Mouse (Mus musculus): ENCODE data around the gene Tulp1. TPM values are rescaled to one million over a fixed set of nuclear protein-coding genes. Genes with fewer than 3 reads are reported as not detected.

The Tulp1 gene
- polyA plus RNA-seq, 1 experiment from 2014 or later = 1.2 TPM

GRCm38 (mm10) chr17:28323786-28324185 is 41.2 kb downstream of the Tulp1 start:
- Histone ChIP-seq H3K4me2 (replicated peaks) (no peak overlapping the region), H3K4me3 (no peak overlapping the region), H3K9ac (replicated peaks) (no peak overlapping the region), H3K27ac (replicated peaks) (no peak overlapping the region), H3K9me3 (no peaks in the 10 kb centered on the region), H3K4me1 (peaks cover 7% of the 10 kb centered on the region), H3K36me3 (peaks cover 9% of the 10 kb centered on the region), H3K27me3 (no peaks in the 10 kb centered on the region)
- no peak for ATAC-seq (replicated peaks)
- WGBS = 95% methylated on average over 8 of the region's 8 CpGs

GRCm38 (mm10) chr17:28321700-28322099 is 43.3 kb downstream of the Tulp1 start:
- Histone ChIP-seq H3K4me1 (no peaks in the 10 kb centered on the region), H3K4me3 (no peak overlapping the region), H3K36me3 (peaks cover 16% of the 10 kb centered on the region), H3K4me2 (replicated peaks) (no peak overlapping the region), H3K9ac (replicated peaks) (no peak overlapping the region), H3K27ac (replicated peaks) (no peak overlapping the region), H3K9me3 (no peaks in the 10 kb centered on the region), H3K27me3 (no peaks in the 10 kb centered on the region)
- WGBS = 96% methylated on average over 4 of the region's 4 CpGs
- no peak for ATAC-seq (replicated peaks)

GRCm38 (mm10) chr17:28317725-28318124 is 47.3 kb downstream of the Tulp1 start:
- no peak overlapping the region for H3K4me2 ChIP-seq (replicated peaks)
- peaks cover 13% of the 10 kb centered on the region for H3K36me3 ChIP-seq
- H3K4me1 ChIP-seq = peaks cover 13% of the 10 kb centered on the region
- no peak for ATAC-seq (replicated peaks)
- H3K9ac ChIP-seq (replicated peaks) = no peak overlapping the region
- no peak overlapping the region for H3K27ac ChIP-seq (replicated peaks)
- no peaks in the 10 kb centered on the region for H3K9me3 ChIP-seq
- no peak overlapping the region for H3K4me3 ChIP-seq
- H3K27me3 ChIP-seq = no peaks in the 10 kb centered on the region
- 86% methylated on average over 9 of the region's 9 CpGs for WGBS

GRCm38 (mm10) chr17:28317091-28317490 is 47.9 kb downstream of the Tulp1 start:
- no peak for ATAC-seq (replicated peaks)

GRCm38 (mm10) chr17:28316476-28316875 is 48.5 kb downstream of the Tulp1 start:
- WGBS = 90% methylated on average over 9 of the region's 9 CpGs
- Histone ChIP-seq H3K4me1 (peaks cover 16% of the 10 kb centered on the region), H3K27ac (replicated peaks) (no peak overlapping the region), H3K36me3 (peaks cover 13% of the 10 kb centered on the region), H3K27me3 (no peaks in the 10 kb centered on the region), H3K9me3 (no peaks in the 10 kb centered on the region), H3K4me2 (replicated peaks) (no peak overlapping the region), H3K9ac (replicated peaks) (no peak overlapping the region), H3K4me3 (no peak overlapping the region)
- no peak for ATAC-seq (replicated peaks)

More at GRCm38 (mm10) chr17:28317091-28317490, 47.9 kb downstream of the Tulp1 start:
- H3K4me1 ChIP-seq = peaks cover 16% of the 10 kb centered on the region
- no peaks in the 10 kb centered on the region for H3K27me3 ChIP-seq
- no peaks in the 10 kb centered on the region for H3K9me3 ChIP-seq
- H3K4me2 ChIP-seq (replicated peaks) = no peak overlapping the region
- no peak overlapping the region for H3K4me3 ChIP-seq
- H3K36me3 ChIP-seq = peaks cover 13% of the 10 kb centered on the region
- no peak overlapping the region for H3K9ac ChIP-seq (replicated peaks)
- WGBS = 56% methylated on average over 8 of the region's 8 CpGs
- no peak overlapping the region for H3K27ac ChIP-seq (replicated peaks)

- H3K27me3 ChIP-seq = no peaks in the 10 kb centered on the region
- no peak overlapping the region for H3K9ac ChIP-seq (replicated peaks)
- 84% methylated on average over 20 of the region's 20 CpGs for WGBS
- H3K27ac ChIP-seq (replicated peaks) = no peak overlapping the region
- no peak overlapping the region for H3K4me2 ChIP-seq (replicated peaks)
- ATAC-seq (replicated peaks) = no peak
- no peak overlapping the region for H3K4me3 ChIP-seq
- peaks cover 13% of the 10 kb centered on the region for H3K36me3 ChIP-seq
- no peaks in the 10 kb centered on the region for H3K9me3 ChIP-seq
- peaks cover 16% of the 10 kb centered on the region for H3K4me1 ChIP-seq
These were observed 49.3 kb downstream of the Tulp1 start for GRCm38 (mm10) chr17:28315611-28316160.

- WGBS = 2% methylated on average over 11 of the region's 11 CpGs
- Histone ChIP-seq H3K27me3 (no peaks in the 10 kb centered on the region), H3K9me3 (no peaks in the 10 kb centered on the region), H3K4me2 (replicated peaks) (peak overlapping the region; percentile 80), H3K36me3 (peaks cover 7% of the 10 kb centered on the region), H3K4me1 (peaks cover 16% of the 10 kb centered on the region), H3K27ac (replicated peaks) (peak overlapping the region; percentile 84), H3K4me3 (peak overlapping the region; percentile 63), H3K9ac (replicated peaks) (peak overlapping the region; percentile 67)
- ATAC-seq (replicated peaks) = peak; percentile 39; the same call in 1 of the 2 replicates
These were observed 51.2 kb downstream of the Tulp1 start for GRCm38 (mm10) chr17:28313880-28314225.

- H3K4me2 ChIP-seq (replicated peaks) = peak within 1 kb of the TSS; percentile 80
- no peaks in the 10 kb centered on the region for H3K9me3 ChIP-seq
- peak; percentile 98 for ATAC-seq (replicated peaks)
- no peaks in the 10 kb centered on the region for H3K27me3 ChIP-seq
- peak within 1 kb of the TSS; percentile 84 for H3K27ac ChIP-seq (replicated peaks)
- peak within 1 kb of the TSS; percentile 63 for H3K4me3 ChIP-seq
- WGBS = under 1% methylated on average over 68 of the region's 69 CpGs
- H3K4me1 ChIP-seq = peaks cover 18% of the 10 kb centered on the region
- peaks cover 4% of the 10 kb centered on the region for H3K36me3 ChIP-seq
- peak within 1 kb of the TSS; percentile 67 for H3K9ac ChIP-seq (replicated peaks)
These were observed 51.7 kb downstream of the Tulp1 start, which contains the start of gene Fance for GRCm38 (mm10) chr17:28313212-28313879. TSS of gene Fance (plus strand) at chr17:28313519.

- peak; percentile 33 for ATAC-seq (replicated peaks)
- H3K4me2 ChIP-seq (replicated peaks) = peak overlapping the region; percentile 80
- H3K27me3 ChIP-seq = no peaks in the 10 kb centered on the region
- H3K36me3 ChIP-seq = no peaks in the 10 kb centered on the region; the same call in 1 of the 2 replicates
- H3K4me1 ChIP-seq = peaks cover 18% of the 10 kb centered on the region
- peak overlapping the region; percentile 22; the same call in 1 of the 2 replicates for H3K9ac ChIP-seq (replicated peaks)
- H3K27ac ChIP-seq (replicated peaks) = peak overlapping the region; percentile 84; the same call in 1 of the 2 replicates
- H3K9me3 ChIP-seq = no peaks in the 10 kb centered on the region
- H3K4me3 ChIP-seq = peak overlapping the region; percentile 63
- 27% methylated on average over 17 of the region's 17 CpGs for WGBS
These were observed 52.5 kb downstream of the Tulp1 start for GRCm38 (mm10) chr17:28312232-28313211.

- no peak for ATAC-seq (replicated peaks)
These were observed 53.5 kb downstream of the Tulp1 start for GRCm38 (mm10) chr17:28311366-28312132.

GRCm38 (mm10) chr17:28310831-28311230 is 54.2 kb downstream of the Tulp1 start:
- 85% methylated on average over 3 of the region's 3 CpGs for WGBS
- no peak overlapping the region for H3K9ac ChIP-seq (replicated peaks)
- H3K27ac ChIP-seq (replicated peaks) = no peak overlapping the region
- no peak for ATAC-seq (replicated peaks)
- no peaks in the 10 kb centered on the region for H3K27me3 ChIP-seq
- no peaks in the 10 kb centered on the region for H3K9me3 ChIP-seq
- peaks cover 18% of the 10 kb centered on the region for H3K4me1 ChIP-seq
- H3K4me3 ChIP-seq = no peak overlapping the region
- no peaks in the 10 kb centered on the region; the same call in 1 of the 2 replicates for H3K36me3 ChIP-seq
- H3K4me2 ChIP-seq (replicated peaks) = no peak overlapping the region

More at GRCm38 (mm10) chr17:28311366-28312132, 53.5 kb downstream of the Tulp1 start:
- H3K27ac ChIP-seq (replicated peaks) = no peak overlapping the region
- H3K4me2 ChIP-seq (replicated peaks) = no peak overlapping the region
- H3K4me3 ChIP-seq = no peak overlapping the region
- H3K27me3 ChIP-seq = no peaks in the 10 kb centered on the region
- no peaks in the 10 kb centered on the region for H3K9me3 ChIP-seq
- no peaks in the 10 kb centered on the region; the same call in 1 of the 2 replicates for H3K36me3 ChIP-seq
- whole genome bisulfite sequencing = 84% methylated on average over 5 of the region's 5 CpGs
- H3K4me1 ChIP-seq = peaks cover 18% of the 10 kb centered on the region
- no peak overlapping the region for H3K9ac ChIP-seq (replicated peaks)
